Mouse (Mus musculus) heart, postnatal 14 days (tissue): ENCODE results near the gene Pcnp. TPM values are rescaled to one million over a fixed set of nuclear protein-coding genes. Genes with fewer than 3 reads are reported as not detected.
A peak's percentile ranks its signal among the peaks of the same experiment; 100 is the strongest.

Source experiments
- DNase-seq, 2 experiments: peaks; one replicate each; pipeline ENCODE4 v3.0.0; 2021 to 2022
- intact Hi-C: fragments of 180-260 bp; cut with DNase I; formaldehyde crosslinking; loops from one replicate; pipeline ENCODE4 v1.15.1; 2025
- total RNA-seq, 2 experiments: library from RNA; stranded (reverse); gene quantifications; 2 replicates each; pipeline ENCODE4 v1.2.3; 2021

The Pcnp gene
- total RNA-seq, 2 experiments from 2014 or later, result 54.5 to 56.1 TPM

GRCm38 (mm10) chr16:56038090-56038489 lies 8.6 kb upstream of the Pcnp start:
- no peak for DNase-seq
- intact Hi-C loops, result no loop called here

- peak; percentile 95 to 97 for DNase-seq
- intact Hi-C loops, result no loop called here
These were observed 7.8 kb upstream of the Pcnp start, which contains the start of gene Trmt10c for GRCm38 (mm10) chr16:56037138-56038010. Gene Trmt10c, minus strand, starts transcription at chr16:56037819.

- no peak for DNase-seq
- intact Hi-C loops, result no loop called here
These were observed 7.0 kb upstream of the Pcnp start for GRCm38 (mm10) chr16:56036501-56036900.

- intact Hi-C loops, result loop anchor here (5.0 kb wide), 1 partner anchor 38 kb away; no protein-coding TSS in a partner anchor
- no peak for DNase-seq
These were observed 5.0 kb upstream of the Pcnp start for GRCm38 (mm10) chr16:56034566-56034965.

- DNase-seq, result no peak
- intact Hi-C loops, result loop anchor here (2.0 kb wide), 1 partner anchor 54 kb away; no protein-coding TSS in a partner anchor
These were observed 602 bp downstream of the Pcnp start for GRCm38 (mm10) chr16:56028722-56029551.

GRCm38 (mm10) chr16:56027854-56028629 lies 1.5 kb downstream of the Pcnp start:
- DNase-seq, result no peak
- intact Hi-C loops, result loop anchor here (2.0 kb wide), 1 partner anchor 53 kb away; no protein-coding TSS in a partner anchor

GRCm38 (mm10) chr16:56019660-56020059 lies 9.9 kb downstream of the Pcnp start:
- DNase-seq, result no peak
- intact Hi-C loops, result no loop called here

GRCm38 (mm10) chr16:56014076-56014475 lies 15.5 kb downstream of the Pcnp start:
- DNase-seq, result no peak
- intact Hi-C loops, result no loop called here

GRCm38 (mm10) chr16:56012789-56013743 lies 16.5 kb downstream of the Pcnp start:
- no peak for DNase-seq
- intact Hi-C loops, result no loop called here

GRCm38 (mm10) chr16:56008862-56009261 lies 20.7 kb downstream of the Pcnp start:
- intact Hi-C loops, result no loop called here
- DNase-seq, result no peak

- intact Hi-C loops, result no loop called here
These were observed 22.7 kb downstream of the Pcnp start for GRCm38 (mm10) chr16:56006798-56007197.

GRCm38 (mm10) chr16:55994235-55994634 lies 35.3 kb downstream of the Pcnp start:
- DNase-seq, result no peak
- intact Hi-C loops, result no loop called here

More at GRCm38 (mm10) chr16:56006798-56007197, 22.7 kb downstream of the Pcnp start:
- no peak for DNase-seq

GRCm38 (mm10) chr16:55990311-55990710 lies 39.2 kb downstream of the Pcnp start:
- intact Hi-C loops, result no loop called here
- DNase-seq, result no peak

- no peak for DNase-seq
- intact Hi-C loops, result no loop called here
These were observed 43.5 kb downstream of the Pcnp start for GRCm38 (mm10) chr16:55986001-55986400.

- intact Hi-C loops, result loop anchor here (2.0 to 5.0 kb wide), 2 partner anchors 54 to 87 kb away; partner anchors contain the start of gene Pcnp
- peak in 1 of 2 experiments; percentile 33 for DNase-seq
These were observed 54.6 kb downstream of the Pcnp start for GRCm38 (mm10) chr16:55974903-55975285.

GRCm38 (mm10) chr16:55974256-55974902 lies 55.2 kb downstream of the Pcnp start:
- intact Hi-C loops, result loop anchor here (2.0 to 5.0 kb wide), 2 partner anchors 54 to 88 kb away; partner anchors contain the start of gene Pcnp
- peak; percentile 94 to 95 for DNase-seq

- peak; percentile 100 for DNase-seq
- intact Hi-C loops, result loop anchor here (2.0 to 5.0 kb wide), 2 partner anchors 55 to 89 kb away; partner anchors contain the start of gene Pcnp
These were observed 55.9 kb downstream of the Pcnp start, which contains the start of gene Zbtb11 for GRCm38 (mm10) chr16:55973431-55974255. Gene Zbtb11, plus strand, starts transcription at chr16:55973883.
